Mouse (Mus musculus) kidney, adult 2 months (tissue): ENCODE results near the gene Ankrd33b.

Experiments used
- CTCF ChIP-seq: fragments of 200-500 bp; conservative IDR thresholded peaks from 2 replicates; pipeline ENCODE4 v1.5.1; 2011; ENCODE audit warnings: low read depth, mild to moderate bottlenecking, control low read depth, low read length, moderate library complexity, mixed read lengths; ENCODE audit not compliant: insufficient read depth, insufficient read length
- POLR2A ChIP-seq: fragments of 200-500 bp; IDR thresholded peaks from one replicate; pipeline ENCODE4 v1.6.1; 2011; ENCODE audit warnings: low read depth, low read length, control low read depth

DNA sequence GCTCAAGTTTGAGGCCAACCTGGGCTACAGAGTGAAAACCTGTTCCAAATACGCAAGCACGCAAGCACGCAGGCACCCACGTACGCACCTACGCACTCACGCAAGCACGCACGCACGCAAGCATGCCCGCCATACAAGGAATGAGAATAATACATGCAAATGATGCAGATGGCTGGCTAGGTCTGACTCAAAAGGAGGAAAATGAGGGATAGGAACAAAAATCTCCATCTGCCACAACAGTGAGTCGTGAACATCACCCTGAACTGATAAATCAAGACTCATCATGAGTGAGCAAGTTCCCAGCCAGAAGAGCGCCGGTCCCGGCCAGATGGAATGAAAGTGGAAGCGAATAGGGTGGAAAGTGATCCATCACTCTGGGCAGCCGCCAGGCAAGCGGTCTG, 22.7 kb downstream of the Ankrd33b start:
- TF ChIP-seq POLR2A (no peak), CTCF (no peak)
